Mouse (Mus musculus): ENCODE measurements around the gene Olfr446. TPM values are rescaled to one million over a fixed set of nuclear protein-coding genes. Genes with fewer than 3 reads are reported as not detected.

The Olfr446 gene
- polyA plus RNA-seq (2012; rRNA removed): not detected in 2 replicates

GRCm38 (mm10) chr6:42921077-42921476 is at the start of gene Olfr446:
Gene Olfr446 (plus strand): TSS chr6:42921377.

GRCm38 (mm10) chr6:42890141-42890540 is 31.0 kb upstream of the Olfr446 start, which contains the start of gene Olfr448:
Gene Olfr448 (plus strand): TSS chr6:42890441.

GRCm38 (mm10) chr6:42908578-42908977 is 12.6 kb upstream of the Olfr446 start, which contains the start of gene Olfr447:
Gene Olfr447 (plus strand): TSS chr6:42908878.

GRCm38 (mm10) chr6:42948767-42949166 is 27.6 kb downstream of the Olfr446 start, which contains the start of gene Olfr444:
Gene Olfr444 (plus strand): TSS chr6:42949067.

Other genes with a start within 250 kb of the Olfr446 start
- 10.1 and 10.5 TPM in 2 replicates for gene Tcaf1, start 211.3 kb upstream of the Olfr446 start, polyA plus RNA-seq (2012; rRNA removed)
- not detected in 2 replicates for gene Olfr453, start 182.0 kb upstream of the Olfr446 start, polyA plus RNA-seq (2012; rRNA removed)
- gene Olfr38, start 165.0 kb upstream of the Olfr446 start, polyA plus RNA-seq (2012; rRNA removed): not detected in 2 replicates
- not detected in 2 replicates for gene Olfr452, start 136.3 kb upstream of the Olfr446 start, polyA plus RNA-seq (2012; rRNA removed)
- gene Olfr450, start 109.4 kb upstream of the Olfr446 start, polyA plus RNA-seq (2012; rRNA removed): not detected in 2 replicates
- not detected in 2 replicates for gene Olfr449, start 87.0 kb upstream of the Olfr446 start, polyA plus RNA-seq (2012; rRNA removed)
- gene Olfr448, start 30.9 kb upstream of the Olfr446 start, polyA plus RNA-seq (2012; rRNA removed): not detected in 2 replicates
- not detected in 2 replicates for gene Olfr447, start 12.5 kb upstream of the Olfr446 start, polyA plus RNA-seq (2012; rRNA removed)
- gene Olfr444, start 27.7 kb downstream of the Olfr446 start, polyA plus RNA-seq (2012; rRNA removed): not detected in 2 replicates
- gene Olfr441, start 185.0 kb downstream of the Olfr446 start, polyA plus RNA-seq (2012; rRNA removed): not detected in 2 replicates
- not detected in 2 replicates for gene Olfr237-ps1, start 225.2 kb downstream of the Olfr446 start, polyA plus RNA-seq (2012; rRNA removed)
- gene Olfr437, start 241.9 kb downstream of the Olfr446 start, polyA plus RNA-seq (2012; rRNA removed): not detected in 2 replicates

All from colon, adult 2 months (tissue).